Mouse (Mus musculus): ENCODE measurements at regions not wholly inside any gene's neighbourhood (a gene's known extent, or its start where the extent isn't known, plus 50 kb on each side); places are given as distances from the start of the nearest gene placed in this dataset.

GRCm38 (mm10) chr2:75048071-75048470 is 222.5 kb downstream of the Mtx2 start:
- TF ChIP-seq GATA1 (IDR thresholded peaks at IDR 0.05; ENCODE audit: borderline replicate concordance, low read length) (no peak), CTCF (IDR thresholded peaks at IDR 0.05; ENCODE audit: low read depth, low read length) (no peak)

Data from G1E (cell line).